Mouse (Mus musculus): ENCODE measurements around the gene Dusp13. TPM values are rescaled to one million over a fixed set of nuclear protein-coding genes. Genes with fewer than 3 reads are reported as not detected.

Dusp13 gene
- polyA plus RNA-seq, 1 experiment = not detected

- no peak overlapping the region for H3K4me3 ChIP-seq (ENCODE audit: insufficient read depth, low read length)
- no peaks in the 10 kb centered on the region for H3K4me1 ChIP-seq (ENCODE audit: control insufficient read depth, insufficient read depth, low read length)
- H3K27ac ChIP-seq (ENCODE audit: insufficient read depth, low read length) = no peak overlapping the region
- TF ChIP-seq POLR2A (IDR thresholded peaks at IDR 0.05; ENCODE audit: low read depth, low read length) = no peak
- no peak for TF ChIP-seq CTCF (IDR thresholded peaks at IDR 0.05; ENCODE audit: borderline replicate concordance, insufficient read depth, low read length)
Observed at GRCm38 (mm10) chr14:21683834-21684233, 67.1 kb downstream of the Dusp13 start.

Other genes with a start within 250 kb of the Dusp13 start
- gene Dupd1, start 36.6 kb downstream of the Dusp13 start, polyA plus RNA-seq (2011; ENCODE audit: insufficient read length, low read depth, missing spikeins) = not detected in 2 replicates
- gene Samd8, start 650 bp downstream of the Dusp13 start, polyA plus RNA-seq (2011; ENCODE audit: insufficient read length, low read depth, missing spikeins) = 31.5 and 32.2 TPM in 2 replicates
- 232 and 288 TPM in 2 replicates for gene Vdac2, start 74.1 kb upstream of the Dusp13 start, polyA plus RNA-seq (2011; ENCODE audit: insufficient read length, low read depth, missing spikeins)
- 7.3 and 9.8 TPM in 2 replicates for gene Comtd1, start 97.8 kb upstream of the Dusp13 start, polyA plus RNA-seq (2011; ENCODE audit: insufficient read length, low read depth, missing spikeins)
- gene Zfp503, start 238.4 kb upstream of the Dusp13 start, polyA plus RNA-seq (2011; ENCODE audit: insufficient read length, low read depth, missing spikeins) = 29.8 and 34.4 TPM in 2 replicates

Data from embryonic fibroblast, embryonic 13.5 days (primary cell).